Mouse (Mus musculus): ENCODE measurements at regions not wholly inside any gene's neighbourhood (a gene's known extent, or its start where the extent isn't known, plus 50 kb on each side); places are given as distances from the start of the nearest gene placed in this dataset.

DNA sequence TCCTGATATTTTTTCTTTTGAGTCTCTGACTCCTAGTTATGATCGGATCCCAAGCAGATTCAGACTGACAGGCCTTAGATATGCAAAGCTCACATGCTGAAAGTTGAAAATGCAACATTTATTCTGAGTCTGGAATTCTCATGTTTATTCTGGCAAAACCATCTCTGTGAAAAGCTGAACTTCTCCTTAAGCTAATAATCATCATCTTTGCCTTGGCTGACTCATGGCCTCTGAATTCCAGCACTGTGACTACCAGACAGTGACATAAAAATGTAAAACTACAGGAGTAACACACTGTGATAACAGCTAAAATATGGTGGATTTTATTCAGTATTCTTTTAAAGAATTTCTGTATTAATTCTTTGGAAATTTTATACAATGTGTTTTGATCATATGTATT, 680.4 kb upstream of the Lrrc4c start:
- Histone ChIP-seq H3K79me2 (ENCODE audit: control insufficient read depth, insufficient read depth, low read length) (no peaks in the 10 kb centered on the region), H3K4me3 (ENCODE audit: insufficient read depth, low read depth, low read length) (no peak overlapping the region), H3K27me3 (ENCODE audit: control insufficient read depth, insufficient read depth, low read length) (no peaks in the 10 kb centered on the region), H3K9ac (ENCODE audit: low read depth, low read length) (no peak overlapping the region), H3K27ac (replicated peaks; ENCODE audit: insufficient read depth, low read depth, low read length) (no peak overlapping the region), H3K36me3 (ENCODE audit: control insufficient read depth, insufficient read depth, low read length) (no peaks in the 10 kb centered on the region), H3K4me1 (ENCODE audit: control insufficient read depth, insufficient read depth, low read length) (no peaks in the 10 kb centered on the region)
- TF ChIP-seq CTCF (IDR thresholded peaks at IDR 0.05; ENCODE audit: low read depth, low read length) (no peak), POLR2A (IDR thresholded peaks at IDR 0.05; ENCODE audit: extremely low read depth, insufficient read depth, low read length) (no peak)
- no peak for DNase-seq (ENCODE audit: extremely low read depth, low read depth, low spot score)
- WGBS: 89% methylated on average over 1 of the region's 1 CpGs

DNA sequence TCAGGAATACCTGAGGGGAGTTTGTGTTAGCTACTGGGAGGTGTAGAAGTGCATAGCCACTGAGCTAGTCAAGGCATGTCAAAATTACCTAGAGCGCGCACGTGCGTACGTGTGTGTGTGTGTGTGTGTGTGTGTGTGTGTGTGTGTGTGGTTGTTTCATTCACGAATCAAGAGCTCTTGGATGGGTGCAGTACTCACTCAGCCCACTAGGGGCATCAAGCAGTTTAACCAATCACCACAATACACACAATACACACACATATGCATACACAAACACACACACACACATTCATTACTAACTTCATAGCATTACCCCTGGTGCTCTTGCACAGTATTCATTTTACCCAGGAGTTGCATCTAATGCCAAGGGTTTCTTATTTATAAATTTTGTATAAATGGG, 643.6 kb upstream of the Lrrc4c start:
- H3K27me3 ChIP-seq (ENCODE audit: control insufficient read depth, insufficient read depth, low read length): no peaks in the 10 kb centered on the region
- no peak overlapping the region for H3K9ac ChIP-seq (ENCODE audit: low read depth, low read length)
- no peak overlapping the region for H3K27ac ChIP-seq (replicated peaks; ENCODE audit: insufficient read depth, low read depth, low read length)
- 87% methylated on average over 6 of the region's 6 CpGs for whole genome bisulfite sequencing
- no peaks in the 10 kb centered on the region for H3K4me1 ChIP-seq (ENCODE audit: control insufficient read depth, insufficient read depth, low read length)
- no peak overlapping the region for H3K4me3 ChIP-seq (ENCODE audit: insufficient read depth, low read depth, low read length)
- H3K79me2 ChIP-seq (ENCODE audit: control insufficient read depth, insufficient read depth, low read length): no peaks in the 10 kb centered on the region
- DNase-seq (ENCODE audit: extremely low read depth, low read depth, low spot score): peak; percentile 5
- no peak for TF ChIP-seq POLR2A (IDR thresholded peaks at IDR 0.05; ENCODE audit: extremely low read depth, insufficient read depth, low read length)
- peak; percentile 6; the same call in 1 of the 2 replicates for TF ChIP-seq CTCF (IDR thresholded peaks at IDR 0.05; ENCODE audit: low read depth, low read length)
- H3K36me3 ChIP-seq (ENCODE audit: control insufficient read depth, insufficient read depth, low read length): no peaks in the 10 kb centered on the region

DNA sequence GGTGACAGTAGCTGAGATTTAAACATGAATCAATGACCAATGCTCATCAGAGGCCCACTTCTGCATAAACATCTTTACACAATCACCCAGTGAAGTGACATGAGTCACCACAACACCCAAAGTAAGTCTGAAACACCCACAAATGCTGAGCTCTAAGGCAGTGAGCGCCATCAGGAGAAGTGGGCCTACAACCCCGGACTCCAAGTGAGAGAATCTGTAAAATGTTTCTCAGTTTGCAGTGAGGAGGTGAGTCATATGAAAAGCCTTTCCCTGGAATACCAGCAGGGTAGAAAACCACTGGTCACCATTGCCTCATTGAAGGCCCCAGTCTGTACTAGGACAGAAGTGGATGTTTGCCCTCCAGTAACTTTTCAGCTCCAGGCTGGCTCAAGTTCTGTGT, 602.6 kb upstream of the Lrrc4c start:
- 81% methylated on average over 2 of the region's 2 CpGs for WGBS
- Histone ChIP-seq H3K4me1 (ENCODE audit: control insufficient read depth, insufficient read depth, low read length) (no peaks in the 10 kb centered on the region), H3K36me3 (ENCODE audit: control insufficient read depth, insufficient read depth, low read length) (no peaks in the 10 kb centered on the region), H3K4me3 (ENCODE audit: insufficient read depth, low read depth, low read length) (no peak overlapping the region), H3K27ac (replicated peaks; ENCODE audit: insufficient read depth, low read depth, low read length) (no peak overlapping the region), H3K79me2 (ENCODE audit: control insufficient read depth, insufficient read depth, low read length) (no peaks in the 10 kb centered on the region), H3K27me3 (ENCODE audit: control insufficient read depth, insufficient read depth, low read length) (no peaks in the 10 kb centered on the region), H3K9ac (ENCODE audit: low read depth, low read length) (no peak overlapping the region)
- DNase-seq (ENCODE audit: extremely low read depth, low read depth, low spot score): no peak
- TF ChIP-seq CTCF (IDR thresholded peaks at IDR 0.05; ENCODE audit: low read depth, low read length): no peak
- TF ChIP-seq POLR2A (IDR thresholded peaks at IDR 0.05; ENCODE audit: extremely low read depth, insufficient read depth, low read length): no peak

Measured in liver, adult 2 months (tissue).